Mouse (Mus musculus): ENCODE results near the gene Lhpp. TPM values are rescaled to one million over a fixed set of nuclear protein-coding genes. Genes with fewer than 3 reads are reported as not detected.
A peak's percentile ranks its signal among the peaks of the same experiment; 100 is the strongest.

Gene Lhpp
- polyA plus RNA-seq, 1 experiment from 2014 or later: 25.5 TPM

- peaks cover 9% of the 10 kb centered on the region for H3K4me1 ChIP-seq
- ATAC-seq (ENCODE audit: extremely low read depth, insufficient number of reproducible peaks, low FRiP score, low TSS enrichment): no peak
- no peak overlapping the region for H3K4me2 ChIP-seq
- WGBS: 82% methylated on average over 15 of the region's 15 CpGs
- no peak overlapping the region for H3K27ac ChIP-seq (replicated peaks)
- no peaks in the 10 kb centered on the region for H3K36me3 ChIP-seq
- H3K27me3 ChIP-seq (replicated peaks): no peaks in the 10 kb centered on the region
- H3K9ac ChIP-seq: no peak overlapping the region
- no peaks in the 10 kb centered on the region for H3K9me3 ChIP-seq
- no peak overlapping the region for H3K4me3 ChIP-seq
These were observed 9.8 kb downstream of the Lhpp start for GRCm38 (mm10) chr7:132619975-132620918.

- no peak overlapping the region for H3K4me3 ChIP-seq
These were observed 13.7 kb downstream of the Lhpp start for GRCm38 (mm10) chr7:132624161-132624560.

GRCm38 (mm10) chr7:132626174-132626573 lies 15.7 kb downstream of the Lhpp start:
- H3K27me3 ChIP-seq (replicated peaks): no peaks in the 10 kb centered on the region
- H3K4me3 ChIP-seq: no peak overlapping the region
- H3K36me3 ChIP-seq: no peaks in the 10 kb centered on the region
- peaks cover 27% of the 10 kb centered on the region for H3K4me1 ChIP-seq
- H3K9ac ChIP-seq: no peak overlapping the region
- no peak overlapping the region for H3K27ac ChIP-seq (replicated peaks)
- H3K9me3 ChIP-seq: no peaks in the 10 kb centered on the region
- 61% methylated on average over 4 of the region's 4 CpGs for WGBS
- no peak overlapping the region for H3K4me2 ChIP-seq
- no peak for ATAC-seq (ENCODE audit: extremely low read depth, insufficient number of reproducible peaks, low FRiP score, low TSS enrichment)

More at GRCm38 (mm10) chr7:132624161-132624560, 13.7 kb downstream of the Lhpp start:
- no peak overlapping the region for H3K27ac ChIP-seq (replicated peaks)
- no peaks in the 10 kb centered on the region for H3K36me3 ChIP-seq
- no peak overlapping the region for H3K4me2 ChIP-seq
- H3K4me1 ChIP-seq: peaks cover 20% of the 10 kb centered on the region
- no peaks in the 10 kb centered on the region for H3K27me3 ChIP-seq (replicated peaks)
- WGBS: 74% methylated on average over 10 of the region's 10 CpGs
- no peak for ATAC-seq (ENCODE audit: extremely low read depth, insufficient number of reproducible peaks, low FRiP score, low TSS enrichment)
- H3K9me3 ChIP-seq: no peaks in the 10 kb centered on the region
- no peak overlapping the region for H3K9ac ChIP-seq

GRCm38 (mm10) chr7:132627448-132627847 lies 17.0 kb downstream of the Lhpp start:
- WGBS: 43% methylated on average over 3 of the region's 3 CpGs
- peak overlapping the region; percentile 82 for H3K27ac ChIP-seq (replicated peaks)
- H3K4me3 ChIP-seq: no peak overlapping the region
- no peaks in the 10 kb centered on the region for H3K9me3 ChIP-seq
- no peak for ATAC-seq (ENCODE audit: extremely low read depth, insufficient number of reproducible peaks, low FRiP score, low TSS enrichment)
- no peaks in the 10 kb centered on the region for H3K27me3 ChIP-seq (replicated peaks)
- no peaks in the 10 kb centered on the region for H3K36me3 ChIP-seq
- H3K4me1 ChIP-seq: peaks cover 27% of the 10 kb centered on the region
- no peak overlapping the region for H3K4me2 ChIP-seq
- no peak overlapping the region for H3K9ac ChIP-seq

- Histone ChIP-seq H3K4me1 (peaks cover 21% of the 10 kb centered on the region), H3K9ac (no peak overlapping the region), H3K27ac (replicated peaks) (no peak overlapping the region), H3K4me2 (no peak overlapping the region), H3K4me3 (no peak overlapping the region), H3K9me3 (no peaks in the 10 kb centered on the region), H3K36me3 (0 out of 2 replicates have a peak, but pooled peaks cover 3% of the 10 kb centered on the region), H3K27me3 (replicated peaks) (no peaks in the 10 kb centered on the region)
- ATAC-seq (ENCODE audit: extremely low read depth, insufficient number of reproducible peaks, low FRiP score, low TSS enrichment): no peak
- WGBS: 81% methylated on average over 11 of the region's 11 CpGs
These were observed 20.9 kb downstream of the Lhpp start for GRCm38 (mm10) chr7:132631313-132631712.

- H3K9ac ChIP-seq: no peak overlapping the region
- no peak overlapping the region for H3K4me2 ChIP-seq
- H3K4me3 ChIP-seq: no peak overlapping the region
- no peak for ATAC-seq (ENCODE audit: extremely low read depth, insufficient number of reproducible peaks, low FRiP score, low TSS enrichment)
- H3K27me3 ChIP-seq (replicated peaks): no peaks in the 10 kb centered on the region
- H3K27ac ChIP-seq (replicated peaks): no peak overlapping the region
- H3K4me1 ChIP-seq: no peaks in the 10 kb centered on the region
- H3K9me3 ChIP-seq: no peaks in the 10 kb centered on the region
- peaks cover 6% of the 10 kb centered on the region for H3K36me3 ChIP-seq
- 57% methylated on average over 12 of the region's 12 CpGs for WGBS
These were observed 26.9 kb downstream of the Lhpp start for GRCm38 (mm10) chr7:132637292-132637691.

GRCm38 (mm10) chr7:132638446-132639087 lies 28.1 kb downstream of the Lhpp start:
- Histone ChIP-seq H3K4me1 (no peaks in the 10 kb centered on the region), H3K9ac (no peak overlapping the region), H3K36me3 (peaks cover 5% of the 10 kb centered on the region), H3K27ac (replicated peaks) (no peak overlapping the region), H3K4me2 (no peak overlapping the region), H3K9me3 (no peaks in the 10 kb centered on the region), H3K27me3 (replicated peaks) (no peaks in the 10 kb centered on the region), H3K4me3 (no peak overlapping the region)
- ATAC-seq (ENCODE audit: extremely low read depth, insufficient number of reproducible peaks, low FRiP score, low TSS enrichment): no peak
- WGBS: 57% methylated on average over 12 of the region's 12 CpGs

- no peaks in the 10 kb centered on the region for H3K9me3 ChIP-seq
- H3K4me2 ChIP-seq: no peak overlapping the region
- H3K36me3 ChIP-seq: peaks cover 3% of the 10 kb centered on the region
- 52% methylated on average over 9 of the region's 9 CpGs for WGBS
- no peak overlapping the region for H3K4me3 ChIP-seq
- no peaks in the 10 kb centered on the region for H3K4me1 ChIP-seq
- ATAC-seq (ENCODE audit: extremely low read depth, insufficient number of reproducible peaks, low FRiP score, low TSS enrichment): no peak
- no peak overlapping the region for H3K27ac ChIP-seq (replicated peaks)
- H3K9ac ChIP-seq: no peak overlapping the region
- no peaks in the 10 kb centered on the region for H3K27me3 ChIP-seq (replicated peaks)
These were observed 30.5 kb downstream of the Lhpp start for GRCm38 (mm10) chr7:132640946-132641345.

- no peak overlapping the region for H3K27ac ChIP-seq (replicated peaks)
- no peak overlapping the region for H3K9ac ChIP-seq
- peaks cover 3% of the 10 kb centered on the region for H3K36me3 ChIP-seq
- no peak overlapping the region for H3K4me2 ChIP-seq
- no peak for ATAC-seq (ENCODE audit: extremely low read depth, insufficient number of reproducible peaks, low FRiP score, low TSS enrichment)
- no peak overlapping the region for H3K4me3 ChIP-seq
- H3K27me3 ChIP-seq (replicated peaks): no peaks in the 10 kb centered on the region
- no peaks in the 10 kb centered on the region for H3K4me1 ChIP-seq
- H3K9me3 ChIP-seq: no peaks in the 10 kb centered on the region
- WGBS: 93% methylated on average over 1 of the region's 1 CpGs
These were observed 31.2 kb downstream of the Lhpp start for GRCm38 (mm10) chr7:132641606-132642005.

- no peak overlapping the region for H3K4me2 ChIP-seq
- H3K9me3 ChIP-seq: no peaks in the 10 kb centered on the region
- H3K4me3 ChIP-seq: no peak overlapping the region
- WGBS: 81% methylated on average over 11 of the region's 11 CpGs
- H3K4me1 ChIP-seq: no peaks in the 10 kb centered on the region
- H3K27me3 ChIP-seq (replicated peaks): no peaks in the 10 kb centered on the region
- H3K9ac ChIP-seq: no peak overlapping the region
- H3K27ac ChIP-seq (replicated peaks): no peak overlapping the region
- peaks cover 3% of the 10 kb centered on the region for H3K36me3 ChIP-seq
- no peak for ATAC-seq (ENCODE audit: extremely low read depth, insufficient number of reproducible peaks, low FRiP score, low TSS enrichment)
These were observed 34.3 kb downstream of the Lhpp start for GRCm38 (mm10) chr7:132644605-132645279.

- Histone ChIP-seq H3K36me3 (peaks cover 3% of the 10 kb centered on the region), H3K9ac (no peak overlapping the region), H3K4me3 (no peak overlapping the region), H3K27ac (replicated peaks) (no peak overlapping the region), H3K4me1 (no peaks in the 10 kb centered on the region), H3K9me3 (no peaks in the 10 kb centered on the region), H3K27me3 (replicated peaks) (no peaks in the 10 kb centered on the region), H3K4me2 (no peak overlapping the region)
- no peak for ATAC-seq (ENCODE audit: extremely low read depth, insufficient number of reproducible peaks, low FRiP score, low TSS enrichment)
- 93% methylated on average over 1 of the region's 1 CpGs for WGBS
These were observed 36.1 kb downstream of the Lhpp start for GRCm38 (mm10) chr7:132646514-132646913.
